Mouse (Mus musculus): ENCODE data around the gene Stag2.

Gene Stag2

GRCm38 (mm10) chrX:42215742-42216141 lies 66.6 kb downstream of the Stag2 start:
- no peak for DNase-seq (ENCODE audit: low spot score in 2 of 2)

GRCm38 (mm10) chrX:42250342-42250741 lies 101.2 kb downstream of the Stag2 start:
- no peak for DNase-seq (ENCODE audit: low spot score in 2 of 2)

- DNase-seq (ENCODE audit: low spot score in 2 of 2): no peak
Measured at GRCm38 (mm10) chrX:42272713-42273112, 123.6 kb downstream of the Stag2 start.

GRCm38 (mm10) chrX:42290215-42290614 lies 141.1 kb downstream of the Stag2 start:
- no peak for DNase-seq (ENCODE audit: low spot score in 2 of 2)

GRCm38 (mm10) chrX:42315231-42315630 lies 166.1 kb downstream of the Stag2 start:
- DNase-seq (ENCODE audit: low spot score in 2 of 2): no peak

GRCm38 (mm10) chrX:42320424-42320823 lies 171.3 kb downstream of the Stag2 start:
- DNase-seq (ENCODE audit: low spot score in 2 of 2): no peak

- no peak for DNase-seq (ENCODE audit: low spot score in 2 of 2)
Measured at GRCm38 (mm10) chrX:42321200-42321773, 172.2 kb downstream of the Stag2 start.

- DNase-seq (ENCODE audit: low spot score in 2 of 2): no peak
Measured at GRCm38 (mm10) chrX:42324848-42325247, 175.7 kb downstream of the Stag2 start.
